Mouse (Mus musculus) macrophage (primary cell): ENCODE results near the gene Dnase1l1. TPM values are rescaled to one million over a fixed set of nuclear protein-coding genes. Genes with fewer than 3 reads are reported as not detected.

Experiments
- H3K27ac ChIP-seq: fragments of 350-480 bp; formaldehyde crosslinking; 2 replicates; pipeline ENCODE4 v1.9.0; 2021
- H3K36me3 ChIP-seq: fragments of 350-480 bp; formaldehyde crosslinking; 2 replicates; pipeline ENCODE4 v1.9.0; 2021; ENCODE audit errors: inconsistent target
- H3K4me3 ChIP-seq: fragments of 350-480 bp; formaldehyde crosslinking; 2 replicates; pipeline ENCODE4 v1.9.0; 2021; ENCODE audit errors: inconsistent target
- H3K79me2 ChIP-seq: fragments of 350-480 bp; formaldehyde crosslinking; 2 replicates; pipeline ENCODE4 v1.9.0; 2021; ENCODE audit errors: inconsistent target
- WGBS: methylation state at CpG from one replicate; pipeline ENCODE4 v1.1.7; 2026; ENCODE audit warnings: inconsistent platforms; ENCODE audit not compliant: missing documents; 5-methylcytosine and 5-hydroxymethylcytosine counted together
- polyA plus RNA-seq: library from polyadenylated mRNA; stranded (reverse); fragments of 250-400 nt; gene quantifications from 3 replicates; pipeline ENCODE4 v1.2.4, GENCODE M21; 2018; ENCODE audit warnings: inconsistent platforms
- total RNA-seq, 78 experiments: library from RNA; depleted of rRNA; stranded (reverse); fragments of 250-400 nt; gene quantifications; 1 replicate in 9 of 78; 2 replicates in 24 of 78; 3 replicates in 43 of 78; 4 replicates in 2 of 78; pipeline ENCODE4 v1.2.4; 2018; ENCODE audit warnings: inconsistent platforms in 56 of 78

Dnase1l1 gene
- total RNA-seq (2018; cell fraction: chromatin; rRNA removed) = 100 to 1,000 TPM in 22 of 26 experiments, 10 to 100 TPM in 4; 60.1 to 434 (median 170) TPM
- total RNA-seq (2018; cell fraction: cytosol; rRNA removed) = 100 to 1,000 TPM in 14 of 26 experiments, 10 to 100 TPM in 12; 66.9 to 209 (median 135) TPM
- 100 to 1,000 TPM in 25 of 26 experiments, 10 to 100 TPM in 1; 63.1 to 361 (median 189) TPM for total RNA-seq (2018; cell fraction: nucleus; rRNA removed)
- 142 to 185 TPM (median 160 TPM) in 3 replicates for polyA plus RNA-seq

- WGBS = 26% methylated on average over 10 of the region's 16 CpGs
- H3K36me3 ChIP-seq = no peaks in the 10 kb centered on the region
- H3K79me2 ChIP-seq = peaks cover 63% of the 10 kb centered on the region
Measured at GRCm38 (mm10) chrX:74281732-74282394, at the start of gene Dnase1l1, which contains the start of gene Taz. Gene Dnase1l1, minus strand, starts transcription at chrX:74282337. Gene Taz, plus strand, starts transcription at chrX:74281912.

GRCm38 (mm10) chrX:74330166-74330930 is 48.2 kb upstream of the Dnase1l1 start:
- Histone ChIP-seq H3K36me3 (no peaks in the 10 kb centered on the region), H3K4me3 (no peak overlapping the region), H3K27ac (no peak overlapping the region), H3K79me2 (no peaks in the 10 kb centered on the region)
- WGBS = 93% methylated on average over 2 of the region's 2 CpGs

More at GRCm38 (mm10) chrX:74281732-74282394, at the start of gene Dnase1l1, which contains the start of gene Taz:
- H3K4me3 ChIP-seq = peak within 1 kb of the TSS; percentile 58
- peak within 1 kb of the TSS; percentile 85 for H3K27ac ChIP-seq

GRCm38 (mm10) chrX:74329215-74329671 is 47.1 kb upstream of the Dnase1l1 start:
- Histone ChIP-seq H3K4me3 (no peak overlapping the region), H3K27ac (no peak overlapping the region), H3K36me3 (no peaks in the 10 kb centered on the region), H3K79me2 (no peaks in the 10 kb centered on the region)
- WGBS = 51% methylated on average over 9 of the region's 10 CpGs

- WGBS = 28% methylated on average over 12 of the region's 30 CpGs
- H3K27ac ChIP-seq = peak within 1 kb of the TSS; percentile 32; the same call in 1 of the 2 replicates
- H3K79me2 ChIP-seq = no peaks in the 10 kb centered on the region
- H3K4me3 ChIP-seq = no peak within 1 kb of the TSS
- H3K36me3 ChIP-seq = no peaks in the 10 kb centered on the region
Measured at GRCm38 (mm10) chrX:74328725-74329161, 46.6 kb upstream of the Dnase1l1 start, which contains the start of gene Plxna3. Gene Plxna3, plus strand, starts transcription at chrX:74329066.

GRCm38 (mm10) chrX:74312540-74313464 is 30.7 kb upstream of the Dnase1l1 start, which contains the start of gene Fam50a:
Gene Fam50a, plus strand, starts transcription at chrX:74313033.
- Histone ChIP-seq H3K4me3 (peak within 1 kb of the TSS; percentile 51), H3K79me2 (peaks cover 23% of the 10 kb centered on the region), H3K27ac (peak within 1 kb of the TSS; percentile 60), H3K36me3 (peaks cover 9% of the 10 kb centered on the region; the same call in 1 of the 2 replicates)
- 17% methylated on average over 47 of the region's 59 CpGs for WGBS

- 24% methylated on average over 31 of the region's 41 CpGs for WGBS
- peak within 1 kb of the TSS; percentile 65 for H3K27ac ChIP-seq
- H3K79me2 ChIP-seq = peaks cover 59% of the 10 kb centered on the region
- H3K4me3 ChIP-seq = peak within 1 kb of the TSS; percentile 58
- peaks cover 9% of the 10 kb centered on the region; the same call in 1 of the 2 replicates for H3K36me3 ChIP-seq
Measured at GRCm38 (mm10) chrX:74304867-74305700, 22.9 kb upstream of the Dnase1l1 start, which contains the start of gene Gdi1. Gene Gdi1, plus strand, starts transcription at chrX:74304998.

- WGBS = 67% methylated on average over 3 of the region's 3 CpGs
- Histone ChIP-seq H3K36me3 (no peaks in the 10 kb centered on the region), H3K4me3 (no peak overlapping the region), H3K79me2 (peaks cover 54% of the 10 kb centered on the region), H3K27ac (peak overlapping the region; percentile 65)
Measured at GRCm38 (mm10) chrX:74299721-74300120, 17.6 kb upstream of the Dnase1l1 start.

- Histone ChIP-seq H3K4me3 (no peak overlapping the region), H3K79me2 (peaks cover 51% of the 10 kb centered on the region), H3K36me3 (no peaks in the 10 kb centered on the region), H3K27ac (no peak overlapping the region)
- 100% methylated on average over 1 of the region's 1 CpGs for WGBS
Measured at GRCm38 (mm10) chrX:74298348-74298747, 16.2 kb upstream of the Dnase1l1 start.

- Histone ChIP-seq H3K79me2 (peaks cover 36% of the 10 kb centered on the region), H3K4me3 (peak within 1 kb of the TSS; percentile 65), H3K27ac (peak within 1 kb of the TSS; percentile 59), H3K36me3 (no peaks in the 10 kb centered on the region)
- WGBS = 21% methylated on average over 25 of the region's 37 CpGs
Measured at GRCm38 (mm10) chrX:74296538-74297448, 14.7 kb upstream of the Dnase1l1 start, which contains the start of gene Atp6ap1. Gene Atp6ap1, plus strand, starts transcription at chrX:74297097.

- Histone ChIP-seq H3K4me3 (no peak overlapping the region), H3K27ac (no peak overlapping the region), H3K79me2 (peaks cover 14% of the 10 kb centered on the region), H3K36me3 (no peaks in the 10 kb centered on the region)
- WGBS = 81% methylated on average over 4 of the region's 4 CpGs
Measured at GRCm38 (mm10) chrX:74293431-74293830, 11.3 kb upstream of the Dnase1l1 start.

GRCm38 (mm10) chrX:74283092-74283437 is 928 bp upstream of the Dnase1l1 start:
- Histone ChIP-seq H3K4me3 (peak overlapping the region; percentile 58), H3K79me2 (peaks cover 56% of the 10 kb centered on the region), H3K27ac (peak overlapping the region; percentile 78), H3K36me3 (no peaks in the 10 kb centered on the region)
- WGBS = 40% methylated on average over 5 of the region's 5 CpGs
